Mouse (Mus musculus) layer of hippocampus, adult 9-10 months (tissue): Measurements from ENCODE around the gene Kansl3.

ENCODE experiments used
- DNase-seq: peaks from one replicate; pipeline ENCODE4 v3.0.0; 2022; ENCODE audit warnings: low spot score

Kansl3 gene

DNA sequence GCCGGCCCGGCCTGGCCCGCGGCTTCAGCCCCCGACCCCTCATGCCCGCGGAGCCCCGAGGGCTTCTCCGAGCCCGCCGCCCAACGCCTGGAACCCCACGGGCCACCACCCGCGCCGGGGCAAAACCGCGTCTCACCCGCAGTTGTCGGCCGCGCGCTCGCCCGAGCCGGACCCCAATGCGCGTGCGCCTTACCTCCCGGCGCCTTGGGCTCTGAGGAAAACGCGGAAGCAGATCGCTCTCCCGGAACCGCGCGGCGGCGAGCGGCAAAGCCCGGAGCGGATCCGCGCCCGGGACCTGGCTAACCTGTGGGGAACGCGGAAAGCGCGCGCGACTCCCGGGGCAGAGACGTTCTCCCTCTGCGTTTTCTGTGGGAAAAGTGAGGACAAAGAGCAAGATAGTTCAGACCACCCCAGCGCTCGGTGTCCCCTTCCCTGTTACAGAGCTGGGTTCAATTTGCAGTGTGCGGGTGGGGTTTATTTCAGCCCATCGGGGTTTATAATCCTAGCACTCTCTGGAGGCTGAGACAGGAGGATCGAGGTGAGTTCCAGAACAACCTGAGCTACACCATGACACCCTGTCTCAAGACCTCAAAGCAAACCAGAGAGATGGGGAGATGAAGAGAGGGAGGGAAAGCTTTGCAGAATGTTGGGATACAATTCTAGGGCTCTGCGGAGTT lies at the start of gene Kansl3:
Gene Kansl3 (minus strand): TSS at position 213 of the 677 bp plus-strand sequence.
- DNase-seq: peak; percentile 60

- DNase-seq: no peak
Measured at GRCm38 (mm10) chr1:36404531-36404930, 35.5 kb upstream of the Kansl3 start.

DNA sequence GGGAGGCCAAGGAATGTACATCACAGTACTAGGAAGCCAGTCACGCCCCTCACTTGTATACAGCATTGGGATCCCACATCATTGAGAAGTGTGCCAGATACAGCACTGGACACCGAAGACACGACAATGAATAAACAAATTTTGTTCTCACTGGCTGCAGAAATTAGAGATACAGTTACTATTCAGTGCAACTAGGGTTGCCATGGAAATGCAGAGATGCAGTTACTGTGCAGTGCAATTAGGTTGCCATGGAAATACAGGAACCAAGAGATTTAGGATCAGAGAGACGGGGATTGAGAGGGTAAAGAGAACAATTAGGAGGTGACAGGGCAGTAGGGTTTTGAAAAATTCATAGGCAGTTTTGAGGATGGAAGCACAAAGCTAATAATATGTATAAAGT lies 32.5 kb upstream of the Kansl3 start:
- DNase-seq: no peak

GRCm38 (mm10) chr1:36397041-36397440 lies 28.1 kb upstream of the Kansl3 start:
- no peak for DNase-seq

- no peak for DNase-seq
Measured at GRCm38 (mm10) chr1:36379582-36379981, 10.6 kb upstream of the Kansl3 start.

GRCm38 (mm10) chr1:36378880-36379279 lies 9.9 kb upstream of the Kansl3 start:
- no peak for DNase-seq

DNA sequence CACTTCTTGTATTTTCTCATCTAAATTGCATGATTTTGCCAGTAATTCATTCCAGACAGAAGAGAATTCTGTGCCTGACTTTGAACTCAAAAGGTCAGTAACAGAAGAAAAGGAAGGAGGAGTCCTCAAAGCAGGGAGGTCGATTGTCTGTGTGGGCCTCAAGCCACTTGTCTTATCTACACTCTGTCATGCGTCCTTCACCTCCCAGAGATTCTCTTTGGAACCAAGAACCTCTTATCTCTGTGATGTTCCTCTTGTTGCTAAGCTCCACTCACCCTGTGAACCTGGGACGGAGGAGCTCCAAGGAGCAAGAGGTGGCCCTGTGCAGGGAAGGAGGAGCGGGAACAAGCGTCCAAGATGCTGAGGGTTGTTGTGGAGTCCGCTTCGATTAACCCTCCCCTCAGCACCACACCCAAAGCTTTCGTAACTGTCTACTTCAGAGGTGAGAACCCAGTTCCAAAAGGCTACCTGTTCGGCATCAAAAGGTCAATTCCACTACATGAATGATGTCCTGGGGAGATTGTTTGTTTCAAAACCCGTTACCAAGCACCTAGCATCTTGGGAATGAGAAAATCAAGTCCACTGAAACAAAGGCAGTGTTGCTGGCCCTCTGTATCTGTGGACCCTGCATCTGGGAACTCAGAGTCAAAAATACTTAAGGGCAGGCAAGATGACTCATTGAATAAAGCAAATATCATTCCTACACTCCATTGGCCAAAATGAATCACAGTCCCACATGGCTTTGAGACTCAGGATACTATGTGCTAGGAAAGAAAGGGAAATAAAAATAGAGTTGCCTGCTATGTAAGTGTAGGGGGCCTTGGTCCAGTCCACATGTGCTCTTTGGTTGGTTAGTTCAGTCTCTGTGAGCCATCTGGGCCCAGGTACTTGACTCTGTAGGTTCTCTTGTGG lies 3.2 kb upstream of the Kansl3 start, which contains the start of gene Fer1l5:
Gene Fer1l5 (plus strand): TSS at position 358 of the 912 bp plus-strand sequence.
- DNase-seq: no peak

- no peak for DNase-seq
Measured at GRCm38 (mm10) chr1:36370918-36371317, 1.9 kb upstream of the Kansl3 start.

- DNase-seq: no peak
Measured at GRCm38 (mm10) chr1:36368112-36368968, 641 bp downstream of the Kansl3 start.

- no peak for DNase-seq
Measured at GRCm38 (mm10) chr1:36367698-36368097, 1.3 kb downstream of the Kansl3 start.

DNA sequence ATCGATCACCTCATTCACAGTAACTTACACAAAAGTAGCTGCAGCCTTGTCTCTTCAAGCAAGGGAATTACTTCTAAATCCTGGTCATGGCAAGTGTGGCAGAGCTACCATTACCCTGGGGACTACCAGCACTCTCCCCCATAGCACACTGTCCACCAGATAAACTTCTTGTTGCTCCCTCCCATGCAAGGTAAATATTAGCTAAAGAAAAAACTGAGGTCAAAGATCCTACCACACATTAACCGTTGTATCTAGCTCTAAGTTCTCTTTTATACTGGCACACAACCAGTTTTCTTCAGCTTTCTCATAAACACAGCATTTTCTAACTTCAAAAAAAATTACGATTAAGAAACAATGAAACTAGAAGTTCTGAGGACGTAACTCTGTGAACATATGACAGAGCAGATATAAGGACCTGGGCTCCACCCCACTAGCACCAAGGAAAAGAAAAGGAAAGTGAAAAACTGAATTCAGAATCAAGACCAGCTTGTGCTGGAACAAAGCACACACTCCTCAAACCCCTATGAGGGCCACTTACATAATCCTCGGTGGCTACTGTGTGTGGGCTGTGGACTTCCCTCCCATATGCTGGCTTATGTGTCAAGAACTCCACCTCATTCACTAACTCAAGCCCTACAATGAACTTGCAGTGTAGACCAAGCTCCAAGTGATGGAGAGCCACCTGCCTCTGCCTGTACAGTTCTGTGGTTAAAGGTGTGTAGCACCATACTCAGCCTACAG lies 11.9 kb downstream of the Kansl3 start:
- no peak for DNase-seq

DNA sequence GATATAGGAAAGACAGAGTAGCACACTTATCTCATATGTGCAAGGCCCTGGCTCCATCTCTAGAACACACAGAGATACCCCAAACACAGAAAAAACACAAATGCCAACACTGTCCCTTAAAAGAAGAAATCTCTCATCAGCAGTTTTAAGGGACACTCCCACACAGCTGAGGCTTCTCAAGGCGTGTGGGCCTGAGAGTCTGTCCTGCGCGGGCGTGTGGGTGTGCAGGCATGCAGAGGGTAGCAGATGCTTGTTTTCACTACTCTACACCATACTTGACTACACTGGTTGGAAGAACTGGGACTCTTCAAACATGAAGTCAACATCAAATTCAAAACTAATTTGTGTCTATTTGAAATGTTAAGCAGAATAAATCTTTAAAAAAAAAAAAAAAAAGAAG lies 16.6 kb downstream of the Kansl3 start:
- no peak for DNase-seq

DNA sequence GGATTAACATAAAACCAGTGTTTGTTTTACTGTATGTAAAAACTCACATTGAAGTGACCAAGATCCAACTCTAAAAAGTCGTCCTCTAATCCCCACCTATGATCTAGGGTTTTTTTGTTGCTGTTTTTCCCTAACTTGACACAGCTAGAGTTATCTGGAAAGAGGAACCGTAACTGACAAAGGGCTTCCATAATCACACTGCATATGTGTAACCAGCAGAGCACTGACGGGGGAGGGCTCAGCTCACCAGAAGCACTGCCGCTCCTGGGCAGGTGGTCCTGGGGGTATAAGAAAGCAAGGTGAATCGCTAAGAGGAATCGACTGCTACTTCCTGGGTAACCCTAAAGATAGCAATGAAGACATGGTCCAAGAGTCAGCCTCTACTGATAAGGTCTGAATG lies 26.4 kb downstream of the Kansl3 start:
- no peak for DNase-seq

- no peak for DNase-seq
Measured at GRCm38 (mm10) chr1:36332955-36333887, 35.8 kb downstream of the Kansl3 start.

DNA sequence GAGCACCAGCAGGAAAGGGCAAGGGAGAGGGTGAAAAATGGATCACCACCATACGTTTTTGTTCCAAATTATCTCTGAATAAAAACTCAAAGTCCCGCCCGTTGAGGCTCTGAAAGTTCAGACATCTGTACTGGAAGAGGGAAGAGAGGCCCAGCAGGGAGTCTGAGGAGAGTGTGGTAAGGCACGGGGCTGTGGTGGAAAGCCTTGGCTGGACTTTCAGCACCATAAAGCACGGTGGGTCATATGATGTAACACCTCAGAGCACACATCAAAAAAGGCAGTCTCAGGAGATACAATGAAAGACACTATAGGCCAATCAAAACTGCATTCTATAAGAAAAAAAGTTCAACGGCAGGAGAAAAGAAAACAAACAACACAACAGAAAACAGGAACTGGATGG lies 37.2 kb downstream of the Kansl3 start:
- no peak for DNase-seq

- DNase-seq: no peak
Measured at GRCm38 (mm10) chr1:36326815-36327214, 42.2 kb downstream of the Kansl3 start.

GRCm38 (mm10) chr1:36325900-36326321 lies 43.1 kb downstream of the Kansl3 start:
- DNase-seq: no peak

DNA sequence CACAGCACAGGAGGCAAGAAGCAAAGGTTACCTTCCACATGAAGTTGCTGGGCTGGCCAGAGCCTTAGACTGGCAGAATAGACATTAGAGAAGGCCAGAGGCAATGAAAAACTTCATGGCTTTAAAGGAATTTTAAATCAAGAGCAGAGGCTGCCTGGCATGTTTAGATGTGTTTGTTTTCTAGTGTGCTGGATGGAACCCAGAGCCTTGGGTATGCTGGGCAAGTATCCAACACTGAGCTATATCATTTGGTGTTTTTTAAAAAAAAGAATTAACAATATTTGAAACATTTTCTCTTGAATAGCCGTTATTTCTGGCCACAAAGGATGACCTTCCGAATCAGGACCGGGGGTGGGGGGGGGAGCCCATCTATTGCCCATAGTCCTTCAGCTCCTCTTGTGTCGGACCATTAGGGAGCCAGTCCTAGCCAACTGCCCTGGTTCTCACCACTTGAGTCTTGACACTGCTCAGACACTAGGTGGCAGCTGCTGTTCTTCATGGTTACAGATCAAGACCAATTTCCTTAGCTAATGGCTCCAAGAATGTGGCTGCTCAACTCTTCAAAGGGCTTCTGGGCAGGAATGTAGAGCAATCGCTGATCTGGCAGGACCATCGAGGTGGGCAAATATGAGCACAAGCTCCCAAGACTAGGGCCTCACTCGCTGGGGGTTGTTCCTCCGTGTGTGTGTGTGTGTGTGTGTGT lies 45.1 kb downstream of the Kansl3 start:
- DNase-seq: no peak

DNA sequence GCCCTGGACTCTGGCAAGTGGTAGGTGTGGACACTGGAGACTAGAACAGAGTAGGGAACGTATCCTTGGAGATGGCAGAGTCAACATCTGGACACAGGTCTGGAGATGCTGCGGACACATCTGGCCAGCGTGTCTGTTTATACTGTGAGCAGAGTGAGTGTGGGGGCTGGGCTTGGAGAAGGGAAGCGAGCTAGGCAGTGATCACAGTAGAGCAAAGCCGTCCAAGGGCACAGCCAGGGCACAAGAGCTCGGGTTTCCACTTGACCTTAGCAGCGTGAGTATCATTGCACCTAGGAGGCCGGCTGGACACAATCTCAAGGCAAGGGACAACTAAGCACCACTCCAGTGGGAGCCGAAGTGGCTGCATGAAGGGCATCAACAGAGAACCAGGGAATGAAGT lies 45.9 kb downstream of the Kansl3 start:
- no peak for DNase-seq
